Mouse (Mus musculus) embryonic facial prominence, embryonic 12.5 days (tissue): ENCODE data around the gene Nfatc3. TPM values are rescaled to one million over a fixed set of nuclear protein-coding genes. Genes with fewer than 3 reads are reported as not detected.

Source experiments
- ATAC-seq: fragments of 200-750 bp; cut with Nextera tagmentation; 2 replicates; pipeline ENCODE4 v1.8.0; 2017; ENCODE audit not compliant: insufficient number of reproducible peaks, insufficient read depth, low FRiP score, low TSS enrichment
- H3K27ac ChIP-seq: fragments of 300-500 bp; sonication (generic); 2 replicates; pipeline ENCODE4 v1.5.1; 2016; ENCODE audit warnings: mild to moderate bottlenecking
- H3K27me3 ChIP-seq: fragments of 300-500 bp; sonication (generic); 2 replicates; pipeline ENCODE4 v1.6.1; 2016; ENCODE audit warnings: mild to moderate bottlenecking, moderate library complexity
- H3K36me3 ChIP-seq: fragments of 300-500 bp; sonication (generic); 2 replicates; pipeline ENCODE4 v1.6.1; 2016; ENCODE audit warnings: mild to moderate bottlenecking
- H3K4me1 ChIP-seq: fragments of 300-500 bp; sonication (generic); 2 replicates; pipeline ENCODE4 v1.6.1; 2016
- H3K4me2 ChIP-seq: fragments of 300-500 bp; sonication (generic); replicated peaks from 2 replicates; pipeline ENCODE4 v1.6.1; 2016; ENCODE audit warnings: mild to moderate bottlenecking, moderate library complexity
- H3K4me3 ChIP-seq: fragments of 300-500 bp; sonication (generic); 2 replicates; pipeline ENCODE4 v1.5.1; 2016; ENCODE audit warnings: mild to moderate bottlenecking
- H3K9ac ChIP-seq: fragments of 300-500 bp; sonication (generic); 2 replicates; pipeline ENCODE4 v1.6.1; 2016; ENCODE audit warnings: mild to moderate bottlenecking, moderate library complexity
- H3K9me3 ChIP-seq: fragments of 300-500 bp; sonication (generic); 2 replicates; pipeline ENCODE4 v1.6.1; 2016; ENCODE audit warnings: mild to moderate bottlenecking, moderate library complexity
- WGBS: fragments of 180-500 bp; shearing (Covaris S2); methylation state at CpG from one replicate; pipeline ENCODE4 v1.1.7; 2016; 5-methylcytosine and 5-hydroxymethylcytosine counted together
- polyA plus RNA-seq: library from polyadenylated mRNA; unstranded; fragments of >200 nt; fragmentation: Nextera tagmentation; extraction: Ambion mirVana; gene quantifications from 2 replicates; pipeline ENCODE4 v1.2.1, GENCODE M21; 2016

Gene Nfatc3
- polyA plus RNA-seq, 1 experiment from 2014 or later: 9.3 TPM

DNA sequence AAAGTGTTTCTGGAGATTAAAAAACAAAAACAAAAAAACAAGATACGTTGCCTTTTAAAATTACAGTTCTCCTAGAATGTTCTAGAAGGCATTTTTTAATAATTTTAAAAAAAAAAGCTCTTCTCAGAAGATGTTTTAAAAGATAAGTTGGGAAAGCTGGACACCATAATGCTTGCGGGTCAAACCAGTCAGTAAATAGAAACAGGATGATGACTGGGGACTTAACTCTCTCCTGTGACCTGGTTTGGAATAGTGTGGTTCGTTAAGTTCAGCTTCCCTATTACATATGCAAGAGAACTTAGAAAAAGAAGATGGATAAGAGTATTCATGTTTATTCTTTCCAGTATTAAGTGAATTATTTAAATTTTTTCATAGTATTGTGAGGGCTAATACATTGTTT is 1.9 kb downstream of the Nfatc3 start:
- WGBS: 8% methylated on average over 3 of the region's 3 CpGs
- no peaks in the 10 kb centered on the region for H3K9me3 ChIP-seq
- peaks cover 18% of the 10 kb centered on the region for H3K4me1 ChIP-seq
- H3K4me2 ChIP-seq: peak overlapping the region; percentile 57
- H3K9ac ChIP-seq: peak overlapping the region; percentile 89
- H3K27ac ChIP-seq: no peak overlapping the region
- H3K36me3 ChIP-seq: no peaks in the 10 kb centered on the region
- no peak for ATAC-seq
- peak overlapping the region; percentile 85 for H3K4me3 ChIP-seq
- no peaks in the 10 kb centered on the region for H3K27me3 ChIP-seq

DNA sequence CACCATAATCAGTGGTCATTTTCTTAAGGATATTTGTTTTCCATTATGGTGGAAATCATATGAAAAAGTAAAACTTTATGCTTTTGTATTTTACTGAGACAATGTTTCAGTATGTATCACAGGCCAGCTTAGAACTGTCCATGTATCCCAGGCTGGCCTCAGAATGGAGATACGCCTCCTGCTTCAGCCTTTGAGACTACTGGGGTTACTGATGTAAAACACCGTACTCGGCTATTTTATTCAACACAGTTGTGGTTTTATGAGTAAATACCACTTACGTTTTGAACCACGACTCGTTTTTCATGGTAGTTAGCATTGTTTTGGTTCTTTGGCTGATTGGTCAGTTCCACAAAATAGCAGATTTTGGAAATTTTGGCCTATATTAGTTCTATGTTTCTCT is 3.0 kb downstream of the Nfatc3 start:
- no peaks in the 10 kb centered on the region for H3K36me3 ChIP-seq

DNA sequence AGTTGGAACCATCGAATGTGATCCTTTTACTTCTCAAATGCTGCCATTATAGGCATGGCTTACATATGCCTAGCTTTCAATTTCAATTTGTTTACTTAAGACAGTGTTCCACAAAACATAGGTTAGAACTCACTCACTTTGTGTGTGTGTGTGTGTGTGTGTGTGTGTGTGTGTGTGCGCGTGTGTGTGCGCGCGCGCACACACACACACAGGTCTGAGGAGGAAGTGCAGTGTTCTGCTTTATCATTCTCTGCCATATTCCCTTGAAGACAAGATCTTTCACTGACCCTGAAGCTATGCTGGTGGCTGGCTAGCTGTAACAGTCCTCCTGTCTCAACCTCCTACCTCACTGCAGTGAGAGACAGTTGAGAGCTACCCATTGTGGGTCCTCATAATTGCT is 4.4 kb downstream of the Nfatc3 start:
- H3K9ac ChIP-seq: no peak overlapping the region
- no peaks in the 10 kb centered on the region for H3K9me3 ChIP-seq
- no peak overlapping the region for H3K27ac ChIP-seq
- H3K4me3 ChIP-seq: no peak overlapping the region
- H3K4me1 ChIP-seq: peaks cover 16% of the 10 kb centered on the region
- no peaks in the 10 kb centered on the region for H3K36me3 ChIP-seq
- 96% methylated on average over 7 of the region's 7 CpGs for WGBS
- no peak for ATAC-seq
- no peaks in the 10 kb centered on the region for H3K27me3 ChIP-seq
- no peak overlapping the region for H3K4me2 ChIP-seq

More for the DNA sequence above, 3.0 kb downstream of the Nfatc3 start:
- Histone ChIP-seq H3K27ac (no peak overlapping the region), H3K9me3 (no peaks in the 10 kb centered on the region), H3K4me2 (peak overlapping the region; percentile 57), H3K4me1 (peaks cover 18% of the 10 kb centered on the region), H3K27me3 (no peaks in the 10 kb centered on the region), H3K9ac (no peak overlapping the region), H3K4me3 (no peak overlapping the region)
- ATAC-seq: no peak
- WGBS: 84% methylated on average over 6 of the region's 6 CpGs

- Histone ChIP-seq H3K9me3 (no peaks in the 10 kb centered on the region), H3K27me3 (no peaks in the 10 kb centered on the region), H3K9ac (no peak overlapping the region), H3K4me2 (no peak overlapping the region), H3K4me1 (peaks cover 1% of the 10 kb centered on the region), H3K4me3 (no peak overlapping the region), H3K36me3 (no peaks in the 10 kb centered on the region), H3K27ac (no peak overlapping the region)
- WGBS: 95% methylated on average over 2 of the region's 2 CpGs
- ATAC-seq: no peak
Measured at GRCm38 (mm10) chr8:106066721-106067120, 8.1 kb downstream of the Nfatc3 start.

DNA sequence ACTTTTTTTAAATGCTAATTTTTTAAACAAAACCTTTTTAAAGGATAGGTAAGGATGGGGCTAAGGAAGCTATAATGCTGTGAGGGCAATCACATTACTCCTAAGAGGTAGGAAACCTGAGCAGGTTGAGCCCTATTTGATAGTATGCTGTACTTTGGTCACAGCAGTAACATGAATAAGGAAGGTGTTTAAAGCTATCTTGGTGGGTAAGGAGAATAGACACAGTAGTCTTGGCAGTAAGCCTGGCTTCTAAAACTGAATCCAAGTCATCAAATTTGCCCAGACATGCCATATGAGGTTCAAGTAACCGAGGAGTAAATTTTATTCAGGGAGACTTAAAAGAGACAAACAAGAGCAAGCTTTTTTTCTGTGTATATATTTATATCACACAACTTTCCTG is 10.9 kb downstream of the Nfatc3 start:
- no peak for ATAC-seq
- Histone ChIP-seq H3K27ac (no peak overlapping the region), H3K27me3 (no peaks in the 10 kb centered on the region), H3K4me3 (no peak overlapping the region), H3K4me1 (no peaks in the 10 kb centered on the region), H3K4me2 (no peak overlapping the region), H3K9me3 (no peaks in the 10 kb centered on the region), H3K9ac (no peak overlapping the region), H3K36me3 (no peaks in the 10 kb centered on the region)
- 75% methylated on average over 1 of the region's 1 CpGs for WGBS

GRCm38 (mm10) chr8:106072113-106072512 is 13.5 kb downstream of the Nfatc3 start:
- H3K9ac ChIP-seq: no peak overlapping the region
- ATAC-seq: no peak

GRCm38 (mm10) chr8:106074236-106074635 is 15.6 kb downstream of the Nfatc3 start:
- no peaks in the 10 kb centered on the region for H3K4me1 ChIP-seq
- no peak overlapping the region for H3K4me2 ChIP-seq
- no peak for ATAC-seq
- no peak overlapping the region for H3K9ac ChIP-seq
- no peaks in the 10 kb centered on the region for H3K9me3 ChIP-seq
- no peak overlapping the region for H3K27ac ChIP-seq
- H3K27me3 ChIP-seq: no peaks in the 10 kb centered on the region
- peaks cover 7% of the 10 kb centered on the region for H3K36me3 ChIP-seq
- no peak overlapping the region for H3K4me3 ChIP-seq

More at GRCm38 (mm10) chr8:106072113-106072512, 13.5 kb downstream of the Nfatc3 start:
- H3K36me3 ChIP-seq: no peaks in the 10 kb centered on the region
- H3K27me3 ChIP-seq: no peaks in the 10 kb centered on the region
- no peaks in the 10 kb centered on the region for H3K9me3 ChIP-seq
- no peak overlapping the region for H3K4me3 ChIP-seq
- no peak overlapping the region for H3K27ac ChIP-seq
- no peak overlapping the region for H3K4me2 ChIP-seq
- H3K4me1 ChIP-seq: no peaks in the 10 kb centered on the region

DNA sequence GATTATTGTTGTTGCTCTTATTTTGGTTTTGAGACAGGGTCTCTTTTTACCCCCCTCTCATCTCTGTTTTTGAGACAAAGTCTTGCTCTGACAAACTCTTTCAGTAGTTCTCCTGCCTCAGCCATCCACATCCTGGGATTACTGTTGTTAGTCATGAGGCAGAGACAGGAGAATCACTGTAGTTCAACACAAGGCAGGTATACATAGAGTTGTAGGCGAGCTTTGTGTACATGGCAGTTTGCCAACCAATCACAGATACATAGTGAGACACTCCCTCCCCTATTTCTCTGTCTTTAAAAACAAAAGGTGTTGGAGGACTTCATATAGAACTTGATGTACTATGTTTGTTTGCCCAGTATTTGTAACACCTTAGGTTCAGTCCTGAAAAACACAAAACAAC is 16.0 kb downstream of the Nfatc3 start:
- no peaks in the 10 kb centered on the region for H3K4me1 ChIP-seq
- no peaks in the 10 kb centered on the region for H3K9me3 ChIP-seq
- no peaks in the 10 kb centered on the region for H3K27me3 ChIP-seq
- H3K4me2 ChIP-seq: no peak overlapping the region
- no peak overlapping the region for H3K27ac ChIP-seq
- no peak for ATAC-seq
- H3K9ac ChIP-seq: no peak overlapping the region
- WGBS: 81% methylated on average over 1 of the region's 1 CpGs
- no peak overlapping the region for H3K4me3 ChIP-seq
- peaks cover 10% of the 10 kb centered on the region for H3K36me3 ChIP-seq

GRCm38 (mm10) chr8:106075161-106075862 is 16.7 kb downstream of the Nfatc3 start:
- H3K9ac ChIP-seq: no peak overlapping the region
- H3K27ac ChIP-seq: no peak overlapping the region
- H3K36me3 ChIP-seq: peaks cover 10% of the 10 kb centered on the region
- H3K4me3 ChIP-seq: no peak overlapping the region
- no peaks in the 10 kb centered on the region for H3K4me1 ChIP-seq
- H3K4me2 ChIP-seq: no peak overlapping the region
- 86% methylated on average over 9 of the region's 9 CpGs for WGBS
- H3K9me3 ChIP-seq: no peaks in the 10 kb centered on the region
- ATAC-seq: no peak
- no peaks in the 10 kb centered on the region for H3K27me3 ChIP-seq

GRCm38 (mm10) chr8:106075863-106076174 is 17.2 kb downstream of the Nfatc3 start:
- H3K4me1 ChIP-seq: no peaks in the 10 kb centered on the region
- no peaks in the 10 kb centered on the region for H3K27me3 ChIP-seq
- 94% methylated on average over 5 of the region's 5 CpGs for WGBS
- H3K4me2 ChIP-seq: no peak overlapping the region
- no peak overlapping the region for H3K9ac ChIP-seq
- ATAC-seq: no peak
- no peaks in the 10 kb centered on the region for H3K9me3 ChIP-seq
- H3K27ac ChIP-seq: no peak overlapping the region
- H3K4me3 ChIP-seq: no peak overlapping the region
- H3K36me3 ChIP-seq: peaks cover 10% of the 10 kb centered on the region

- ATAC-seq: no peak
- 62% methylated on average over 5 of the region's 5 CpGs for WGBS
Measured at GRCm38 (mm10) chr8:106076612-106077011, 18.0 kb downstream of the Nfatc3 start.

DNA sequence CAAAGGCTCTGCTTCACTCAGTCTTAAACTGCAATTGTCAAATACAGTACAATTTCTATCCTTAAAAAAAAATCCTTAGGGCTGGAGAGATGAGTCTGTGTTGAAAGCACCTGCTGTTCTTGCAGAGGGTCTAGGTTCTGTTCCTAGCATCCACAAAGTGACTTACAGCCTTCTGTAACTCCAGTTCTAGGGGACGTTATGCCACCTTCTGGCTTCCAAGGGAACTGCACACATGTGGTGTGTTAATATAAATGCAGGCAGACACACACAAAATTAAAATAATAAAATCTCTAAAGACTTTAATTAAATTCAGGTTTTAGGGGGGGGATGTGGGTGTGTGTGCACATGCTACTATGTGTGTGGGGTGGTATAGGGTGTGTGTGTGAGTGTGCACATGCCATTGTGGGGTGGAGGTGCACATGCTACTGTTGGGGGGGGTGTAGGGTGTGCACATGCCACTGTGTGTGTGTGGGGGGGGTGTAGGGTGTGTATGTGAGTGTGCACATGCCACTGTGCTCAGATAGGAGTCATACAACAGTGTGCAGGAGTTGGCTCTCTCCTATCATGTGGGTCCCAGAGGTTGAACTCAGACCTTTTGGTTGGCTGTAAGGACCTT is 18.9 kb downstream of the Nfatc3 start:
- WGBS: 84% methylated on average over 1 of the region's 1 CpGs
- no peak for ATAC-seq
- no peak overlapping the region for H3K4me2 ChIP-seq
- H3K9me3 ChIP-seq: no peaks in the 10 kb centered on the region
- H3K4me1 ChIP-seq: no peaks in the 10 kb centered on the region
- H3K27me3 ChIP-seq: no peaks in the 10 kb centered on the region
- no peak overlapping the region for H3K4me3 ChIP-seq
- H3K27ac ChIP-seq: no peak overlapping the region
- H3K36me3 ChIP-seq: peaks cover 13% of the 10 kb centered on the region
- no peak overlapping the region for H3K9ac ChIP-seq

More at GRCm38 (mm10) chr8:106076612-106077011, 18.0 kb downstream of the Nfatc3 start:
- Histone ChIP-seq H3K4me2 (no peak overlapping the region), H3K27me3 (no peaks in the 10 kb centered on the region), H3K9ac (no peak overlapping the region), H3K27ac (no peak overlapping the region), H3K4me1 (no peaks in the 10 kb centered on the region), H3K4me3 (no peak overlapping the region), H3K9me3 (no peaks in the 10 kb centered on the region), H3K36me3 (peaks cover 10% of the 10 kb centered on the region)
